Mouse (Mus musculus): ENCODE data around the gene Cysltr1. TPM values are rescaled to one million over a fixed set of nuclear protein-coding genes. Genes with fewer than 3 reads are reported as not detected.

Gene Cysltr1
- 0.33 and 0.86 TPM in 2 replicates for total RNA-seq (2021)
- long read RNA-seq, experiment 1 = 0 reads
- long read RNA-seq, experiment 2, partial matches to known transcripts = 0 of 1 reads
- long read RNA-seq, experiment 2, other reads (novel, unspliced or antisense) = 1 of 1 reads

- DNase-seq = no peak
These were observed at the start of gene Cysltr1 for GRCm38 (mm10) chrX:106603386-106603785. Cysltr1 (minus strand) TSS chrX:106603679.

- DNase-seq = no peak
These were observed 31.5 kb upstream of the Cysltr1 start for GRCm38 (mm10) chrX:106634799-106635541.

- no peak for DNase-seq
These were observed 30.1 kb upstream of the Cysltr1 start for GRCm38 (mm10) chrX:106633543-106633942.

DNA sequence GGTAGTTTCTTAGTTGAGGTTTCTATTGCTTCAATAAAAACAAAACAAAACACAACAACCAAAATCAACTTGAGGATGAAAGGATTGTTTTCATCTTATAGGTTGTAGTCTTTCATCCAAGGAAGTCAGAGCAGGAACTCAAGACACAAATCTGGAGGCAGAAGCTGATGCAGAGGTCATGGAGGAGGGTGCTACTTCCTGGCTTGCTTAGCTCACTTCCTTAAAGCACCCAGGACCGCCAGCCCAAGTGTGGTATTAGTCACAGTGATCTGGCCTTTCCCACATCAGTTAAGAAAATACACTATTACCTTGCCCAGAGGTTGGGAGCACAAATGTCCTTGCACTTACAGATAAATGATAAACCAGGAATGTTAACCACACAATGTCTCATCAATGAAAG, 25.0 kb upstream of the Cysltr1 start:
- no peak for DNase-seq

- no peak for DNase-seq
These were observed 20.2 kb upstream of the Cysltr1 start for GRCm38 (mm10) chrX:106623667-106624066.

DNA sequence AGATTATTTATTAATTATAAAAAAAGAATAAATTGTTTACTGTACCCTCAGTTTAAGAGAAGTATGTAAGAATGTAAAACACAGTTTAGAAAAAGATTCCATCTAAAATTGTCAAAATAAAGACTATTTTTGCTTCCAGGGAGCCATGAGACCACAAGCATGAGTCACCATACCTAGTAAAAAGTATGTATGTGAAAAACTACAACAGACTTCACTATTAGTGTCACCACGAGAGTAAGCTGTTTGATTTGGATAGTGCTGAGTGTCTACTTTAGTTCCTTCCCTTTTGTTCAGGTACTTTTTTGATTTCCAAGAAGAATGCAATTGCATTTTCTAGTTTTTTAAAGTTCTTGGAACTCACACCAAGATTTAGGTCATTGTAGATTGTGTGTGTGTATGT, 19.0 kb upstream of the Cysltr1 start:
- DNase-seq = no peak

DNA sequence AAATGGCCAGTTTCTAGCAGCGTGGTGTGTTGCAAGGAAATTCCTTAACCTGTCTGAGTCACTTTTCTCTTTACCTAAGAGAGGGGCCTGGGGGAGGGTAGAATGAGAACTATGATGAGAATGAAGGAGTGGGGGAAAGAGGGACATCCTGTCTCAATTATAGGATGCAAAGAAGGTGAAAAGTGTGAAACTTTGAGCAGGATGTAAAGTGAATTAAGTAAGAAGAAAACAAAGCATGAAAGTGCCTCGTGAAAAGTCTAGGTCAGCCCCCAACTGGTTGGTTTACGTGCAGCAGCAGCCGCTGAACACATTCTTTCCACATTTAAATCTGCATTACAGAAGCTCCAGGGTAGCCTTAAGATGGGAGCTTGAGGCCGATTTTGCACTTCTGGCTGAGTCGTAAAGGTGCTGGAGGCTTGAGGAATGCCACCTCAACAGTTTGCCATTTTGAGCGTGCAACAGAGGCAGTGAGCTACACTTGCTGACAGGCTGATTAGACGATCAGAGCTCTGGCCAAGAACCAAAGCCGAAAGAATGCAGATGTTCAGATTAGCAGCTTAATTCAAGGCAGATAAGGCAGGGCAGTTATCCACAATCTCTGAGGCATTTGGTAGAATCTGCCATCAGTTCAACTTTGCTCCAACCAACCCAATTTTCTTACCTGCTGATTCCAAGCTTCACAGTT, 763 bp downstream of the Cysltr1 start:
- DNase-seq = no peak

GRCm38 (mm10) chrX:106595904-106596303, 7.6 kb downstream of the Cysltr1 start:
- no peak for DNase-seq

DNA sequence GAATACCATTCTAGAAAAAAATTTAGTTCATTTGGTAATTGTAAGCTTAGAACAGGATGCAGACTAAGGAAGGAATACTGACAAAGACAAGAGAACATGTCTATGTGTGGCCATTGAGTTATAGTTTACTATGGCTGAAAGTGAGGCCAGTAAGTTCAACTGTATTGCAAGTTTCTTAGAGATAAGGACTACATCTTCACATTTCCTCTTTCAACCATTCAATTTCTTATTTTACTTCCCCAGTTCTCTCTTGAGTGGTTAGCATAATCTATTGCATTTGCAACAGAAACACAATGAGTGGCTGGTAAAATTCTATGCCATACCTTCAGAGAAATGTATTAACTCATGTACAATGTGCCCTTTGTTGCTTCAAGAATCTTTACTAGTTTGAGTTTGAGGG, 9.6 kb downstream of the Cysltr1 start:
- DNase-seq = no peak

- no peak for DNase-seq
These were observed 20.6 kb downstream of the Cysltr1 start, which contains the start of gene Gm5127 for GRCm38 (mm10) chrX:106582886-106583285. Gm5127 (plus strand) TSS chrX:106583186.

- DNase-seq = no peak
These were observed 21.3 kb downstream of the Cysltr1 start for GRCm38 (mm10) chrX:106582197-106582596.

GRCm38 (mm10) chrX:106580410-106580809, 23.1 kb downstream of the Cysltr1 start:
- no peak for DNase-seq

- no peak for DNase-seq
These were observed 24.5 kb downstream of the Cysltr1 start for GRCm38 (mm10) chrX:106578966-106579365.

DNA sequence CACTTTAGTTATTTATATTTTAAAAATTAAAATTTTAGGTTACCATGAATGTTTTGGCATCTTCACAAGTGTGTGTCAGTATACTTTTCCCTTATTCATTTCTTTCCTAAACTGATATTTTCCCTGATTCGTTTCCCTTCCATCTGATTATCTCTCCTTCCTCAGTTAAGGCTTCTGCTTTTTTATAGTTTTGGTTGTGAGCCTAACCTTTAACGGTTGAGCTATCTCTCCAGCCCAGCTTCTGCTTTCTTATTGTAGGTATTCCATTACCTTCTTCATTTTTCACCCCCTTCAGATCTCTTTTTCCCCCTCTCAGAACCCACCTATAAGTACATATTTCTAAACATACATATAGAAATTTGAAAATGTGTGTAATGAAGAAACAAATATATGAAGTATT, 48.0 kb downstream of the Cysltr1 start:
- no peak for DNase-seq

GRCm38 (mm10) chrX:106536359-106536758, 67.1 kb downstream of the Cysltr1 start:
- no peak for DNase-seq

Other genes with a start within 250 kb of the Cysltr1 start
- 0.15 TPM in 1 of 2 replicates, not detected in the other for gene Fndc3c1, start 118.3 kb downstream of the Cysltr1 start, total RNA-seq (2021)
- not detected in 2 replicates for gene Gm5127, start 20.5 kb downstream of the Cysltr1 start, total RNA-seq (2021)
- 0.34 and 0.52 TPM in 2 replicates for gene Rtl3, start 237.0 kb upstream of the Cysltr1 start, total RNA-seq (2021)